Mouse (Mus musculus) bone marrow, adult 2 months (tissue): Measurements from ENCODE around the gene Trak1. TPM values are rescaled to one million over a fixed set of nuclear protein-coding genes. Genes with fewer than 3 reads are reported as not detected.

Experiments
- H3K27ac ChIP-seq: fragments of 200-500 bp; 2 replicates; pipeline ENCODE4 v1.5.1; 2012; ENCODE audit warnings: low read depth, mild to moderate bottlenecking, control low read depth, inconsistent platforms, low read length; ENCODE audit not compliant: control insufficient read depth, poor library complexity, insufficient read depth
- H3K4me1 ChIP-seq: fragments of 200-500 bp; 2 replicates; pipeline ENCODE4 v1.6.1; 2011; ENCODE audit warnings: low read length; ENCODE audit not compliant: control insufficient read depth, insufficient read depth
- H3K4me3 ChIP-seq: fragments of 200-500 bp; replicated peaks from 2 replicates; pipeline ENCODE3; 2011; ENCODE audit warnings: mild to moderate bottlenecking, low read depth, low read length, control low read depth; ENCODE audit not compliant: control insufficient read depth
- CTCF ChIP-seq: fragments of 200-500 bp; IDR thresholded peaks from 2 replicates; pipeline ENCODE4 v1.5.1; 2011; ENCODE audit warnings: low read length, control low read depth; ENCODE audit not compliant: control insufficient read depth, insufficient read depth
- POLR2A ChIP-seq: fragments of 200-500 bp; IDR thresholded peaks from 2 replicates; pipeline ENCODE4 v1.6.1; 2011; ENCODE audit warnings: low read depth, mild to moderate bottlenecking, control low read depth, low read length, borderline replicate concordance; ENCODE audit not compliant: control insufficient read depth
- WGBS: fragments of 180-500 bp; shearing (Covaris S2); methylation state at CpG from one replicate; pipeline ENCODE4 v1.1.7; 2018; 5-methylcytosine and 5-hydroxymethylcytosine counted together
- polyA plus RNA-seq: library from polyadenylated mRNA; stranded (reverse); fragments of >200 nt; gene quantifications from 2 replicates; pipeline ENCODE4 v1.2.4, GENCODE M21; 2011; ENCODE audit warnings: low replicate concordance; ENCODE audit not compliant: missing spikeins, insufficient read depth, insufficient read length

Gene Trak1
- polyA plus RNA-seq, 1 experiment, result 29.4 TPM

DNA sequence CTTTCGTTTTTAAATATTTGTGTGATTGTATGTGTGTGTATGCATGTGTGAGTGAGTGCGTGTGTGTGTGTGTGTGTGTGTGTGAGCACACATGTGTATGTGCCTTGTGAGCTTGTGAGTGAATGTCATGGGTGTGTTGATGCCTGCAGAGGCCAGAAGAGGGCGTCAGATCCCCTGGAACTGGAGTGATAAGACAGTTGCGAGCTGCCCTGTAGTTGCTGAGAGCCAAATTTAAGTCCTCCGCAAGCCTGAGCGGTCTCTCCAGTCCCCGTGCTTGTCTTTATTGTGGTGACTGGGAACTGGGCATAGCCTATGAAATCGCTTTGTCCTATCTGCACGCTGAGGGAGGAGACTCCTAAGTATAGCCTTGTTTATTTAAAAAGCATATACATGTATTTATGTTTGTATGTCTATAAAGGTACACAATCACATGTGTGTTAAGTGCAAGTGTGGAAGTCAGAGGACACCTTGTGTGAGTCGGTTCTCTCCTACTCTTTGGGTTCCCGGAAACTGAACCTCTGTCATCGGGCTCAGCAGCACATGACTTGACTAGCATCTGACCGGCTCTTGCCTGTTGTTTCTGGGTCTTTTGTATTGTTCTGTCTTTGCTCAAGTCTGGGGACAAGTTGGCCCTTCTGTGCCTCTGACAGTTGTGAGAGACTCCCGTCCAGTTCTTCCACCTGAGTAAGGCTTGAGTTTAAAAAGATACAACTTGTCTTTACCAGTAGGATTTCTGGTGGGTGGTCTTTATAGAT, 46.0 kb downstream of the Trak1 start:
- H3K4me1 ChIP-seq, result peaks cover 2% of the 10 kb centered on the region; the same call in 1 of the 2 replicates
- WGBS, result 80% methylated on average over 14 of the region's 14 CpGs
- no peak for TF ChIP-seq POLR2A
- TF ChIP-seq CTCF, result no peak
- H3K27ac ChIP-seq, result no peak overlapping the region
- no peak overlapping the region for H3K4me3 ChIP-seq

DNA sequence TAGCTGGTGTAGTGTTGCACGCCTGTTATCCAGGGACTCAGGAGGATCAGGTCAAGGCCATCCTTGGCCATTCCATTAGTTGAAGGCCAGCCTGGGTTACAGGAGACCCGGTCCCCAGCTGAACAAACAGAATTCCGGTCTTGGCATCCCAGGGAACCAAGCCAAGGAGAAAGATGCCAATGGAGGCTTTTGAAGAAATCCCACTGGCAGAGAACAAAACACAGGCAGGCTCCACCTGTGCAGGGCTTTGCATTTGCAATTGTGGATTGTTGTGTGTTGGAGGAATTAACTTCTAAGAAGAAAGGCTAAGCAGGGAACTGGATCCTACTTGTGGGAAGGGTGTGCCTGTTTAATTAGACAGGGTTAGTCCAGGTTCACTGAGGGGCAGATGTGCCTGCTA, 47.0 kb downstream of the Trak1 start:
- H3K4me1 ChIP-seq, result peaks cover 2% of the 10 kb centered on the region; the same call in 1 of the 2 replicates
- 85% methylated on average over 3 of the region's 3 CpGs for WGBS
- no peak overlapping the region for H3K4me3 ChIP-seq

DNA sequence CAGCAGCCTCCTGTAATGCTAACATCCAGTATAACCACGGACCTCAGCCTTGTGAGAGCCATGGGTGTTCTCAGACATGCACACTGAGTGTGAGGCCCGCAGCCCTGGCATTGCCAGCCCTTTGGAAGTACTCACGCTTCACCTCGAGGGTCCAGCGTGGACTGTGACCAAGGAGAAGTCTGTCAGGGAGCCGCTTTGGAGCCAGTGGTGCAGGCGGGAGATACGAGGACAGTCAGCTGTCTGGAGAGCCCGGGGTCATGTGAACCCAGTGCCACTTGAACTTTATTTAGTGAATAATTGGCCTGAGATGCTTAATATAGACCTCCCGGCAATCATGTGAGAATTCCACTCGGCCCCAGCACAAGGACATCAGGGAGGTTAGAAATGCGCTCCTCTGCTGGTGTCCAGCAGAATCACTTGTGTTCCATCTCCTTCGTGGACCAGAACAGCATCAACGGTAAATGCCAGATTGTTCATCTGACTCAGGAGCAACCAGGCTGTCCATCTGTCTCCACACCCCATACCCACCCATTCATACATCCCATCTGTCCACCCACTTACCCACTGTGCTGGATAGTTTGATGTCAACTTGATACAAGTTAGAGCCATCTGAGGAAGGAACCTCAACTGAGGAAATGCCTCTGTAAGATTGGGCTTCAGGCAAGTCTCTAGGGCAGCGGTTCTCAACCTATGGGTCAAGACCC, 48.3 kb downstream of the Trak1 start:
- TF ChIP-seq CTCF (no peak), POLR2A (no peak)

More for the DNA sequence above, 47.0 kb downstream of the Trak1 start:
- no peak overlapping the region for H3K27ac ChIP-seq
- no peak for TF ChIP-seq POLR2A
- TF ChIP-seq CTCF, result no peak

DNA sequence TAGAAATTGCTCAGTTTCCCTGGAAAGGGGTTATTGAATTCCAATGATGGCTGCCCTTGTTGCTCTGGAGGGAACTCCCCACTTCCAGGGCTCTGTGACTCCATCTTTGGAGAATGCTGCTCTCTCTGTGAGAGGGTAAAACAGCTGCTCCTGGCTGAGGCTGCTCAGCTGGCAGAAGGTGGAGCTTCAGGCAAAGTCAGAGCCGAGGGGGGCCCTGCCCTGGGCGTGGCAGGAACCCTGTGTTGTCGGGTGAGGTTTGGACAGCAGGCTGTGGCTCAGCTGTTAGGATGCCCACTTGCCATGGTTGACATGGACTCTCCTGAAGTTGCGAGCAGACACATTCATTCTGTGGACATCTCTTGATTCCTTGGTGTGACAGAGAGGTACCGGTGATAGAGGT, 49.3 kb downstream of the Trak1 start:
- no peak overlapping the region for H3K27ac ChIP-seq
- no peak overlapping the region for H3K4me3 ChIP-seq
- TF ChIP-seq POLR2A (no peak), CTCF (no peak)
- WGBS, result 48% methylated on average over 5 of the region's 5 CpGs
- H3K4me1 ChIP-seq, result peaks cover 2% of the 10 kb centered on the region; the same call in 1 of the 2 replicates

More for the DNA sequence above, 48.3 kb downstream of the Trak1 start:
- Histone ChIP-seq H3K27ac (no peak overlapping the region), H3K4me3 (no peak overlapping the region), H3K4me1 (peaks cover 2% of the 10 kb centered on the region; the same call in 1 of the 2 replicates)
- 87% methylated on average over 15 of the region's 15 CpGs for WGBS

DNA sequence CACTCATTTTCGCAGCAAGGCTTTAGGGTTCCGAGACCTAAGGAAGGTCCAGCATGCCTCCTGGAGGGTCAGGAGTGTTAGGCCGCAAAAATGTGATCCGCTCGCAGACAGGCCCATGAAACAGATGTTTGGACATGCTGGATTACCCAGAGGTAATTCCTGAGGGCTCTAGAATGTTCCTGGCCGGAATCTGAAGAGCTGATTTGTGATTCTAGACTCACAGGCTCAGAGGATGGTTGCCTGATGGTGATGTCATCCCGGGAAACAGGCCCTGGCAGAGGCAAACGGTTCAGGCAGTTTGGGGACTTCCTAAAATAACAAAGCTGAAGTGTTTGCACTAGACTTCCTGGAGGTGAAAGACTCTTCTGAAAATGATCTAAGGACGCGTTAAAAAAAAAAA, 50.7 kb downstream of the Trak1 start:
- WGBS, result 39% methylated on average over 10 of the region's 10 CpGs
- Histone ChIP-seq H3K27ac (no peak overlapping the region), H3K4me1 (peaks cover 6% of the 10 kb centered on the region; the same call in 1 of the 2 replicates), H3K4me3 (no peak overlapping the region)
- TF ChIP-seq POLR2A (no peak), CTCF (no peak)

DNA sequence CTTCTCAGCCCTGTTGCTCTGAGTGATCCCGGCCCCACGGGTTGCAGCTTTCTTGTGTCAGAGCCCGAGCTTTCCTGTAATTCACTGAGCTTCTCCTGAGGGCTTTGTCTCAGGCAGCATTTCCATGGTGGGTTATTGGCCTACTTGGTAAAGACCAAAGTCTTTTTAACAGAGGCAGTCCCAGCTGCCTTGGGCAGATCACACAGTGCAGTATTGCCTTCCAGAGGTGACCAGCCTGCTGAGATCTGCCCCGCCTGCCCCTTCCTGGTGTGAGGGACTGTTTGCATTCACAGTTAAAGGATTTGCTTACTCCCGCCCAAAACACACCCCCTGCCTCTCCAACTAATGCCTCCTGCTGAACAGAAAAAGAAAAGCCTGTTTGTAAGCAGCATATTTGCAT, 51.2 kb downstream of the Trak1 start:
- 11% methylated on average over 5 of the region's 5 CpGs for WGBS
- Histone ChIP-seq H3K4me1 (peaks cover 6% of the 10 kb centered on the region; the same call in 1 of the 2 replicates), H3K27ac (peak overlapping the region; percentile 44; the same call in 1 of the 2 replicates), H3K4me3 (no peak overlapping the region)
- no peak for TF ChIP-seq POLR2A
- no peak for TF ChIP-seq CTCF

DNA sequence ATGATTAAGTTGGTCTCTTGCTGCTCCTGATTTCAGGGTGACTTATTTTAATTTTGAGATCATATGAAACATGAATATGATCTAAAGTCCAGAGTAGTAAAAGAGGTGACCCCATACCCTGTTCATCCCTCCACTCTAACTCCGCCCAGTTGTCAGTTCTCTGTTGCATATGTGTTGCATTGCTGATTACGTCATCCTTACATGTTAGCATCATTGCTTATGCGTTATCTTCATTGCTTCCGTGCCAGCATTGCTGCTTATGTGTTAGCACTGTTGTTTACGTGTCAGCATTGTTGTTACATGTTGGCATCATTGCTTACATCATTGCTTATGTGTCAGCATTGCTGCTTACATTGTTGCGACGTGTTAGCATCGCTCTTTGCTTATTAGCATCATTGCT, 51.8 kb downstream of the Trak1 start:
- 65% methylated on average over 8 of the region's 8 CpGs for WGBS
- Histone ChIP-seq H3K4me1 (peaks cover 6% of the 10 kb centered on the region; the same call in 1 of the 2 replicates), H3K4me3 (no peak overlapping the region), H3K27ac (no peak overlapping the region)
- TF ChIP-seq POLR2A, result no peak
- TF ChIP-seq CTCF, result no peak

DNA sequence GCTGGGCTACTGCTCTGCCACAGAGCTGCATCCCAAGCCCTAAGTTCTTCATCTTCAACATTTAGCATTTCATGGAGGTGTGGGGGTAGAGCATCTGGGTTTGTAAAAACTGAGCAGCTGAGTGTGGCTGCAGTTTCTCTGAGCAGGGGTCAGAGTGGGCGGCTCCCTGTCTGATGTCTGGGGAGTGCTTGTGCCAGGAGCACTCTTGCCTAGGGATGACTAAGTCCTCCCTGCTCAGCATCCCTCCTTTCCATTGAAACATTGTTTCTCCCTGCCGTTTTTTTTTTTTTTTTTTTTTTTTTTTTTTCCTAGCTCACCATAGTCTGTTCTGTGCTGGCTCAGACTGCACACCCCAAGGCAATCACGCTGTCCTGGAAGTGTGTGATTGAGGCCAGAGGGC, 53.3 kb downstream of the Trak1 start:
- peaks cover 6% of the 10 kb centered on the region; the same call in 1 of the 2 replicates for H3K4me1 ChIP-seq
- H3K27ac ChIP-seq, result no peak overlapping the region
- H3K4me3 ChIP-seq, result no peak overlapping the region
- WGBS, result 77% methylated on average over 3 of the region's 3 CpGs
- TF ChIP-seq POLR2A (no peak), CTCF (no peak)
